Comparison of ENCODE assay signal across 15 mouse cellular contexts in genomic region chr1:132559045-132559444, GRCm38 (mm10). TPM values are rescaled to one million over a fixed set of nuclear protein-coding genes. Genes with fewer than 3 reads are reported as not detected.
DNase-seq lines count a peak whose midpoint lies in the region; ATAC-seq lines count a peak whose summit lies in the region.
"Had no signal": no experiment of that assay in that cellular context is flagged by ENCODE, and none has a peak within 500 bp of the region (broad histone marks: within the 10 kb centered on the region; RNA-seq: fewer than 3 reads in every experiment).

No protein-coding gene starts in this region.

- no peak overlapping the region for H3K9ac ChIP-seq in forebrain, embryonic 15.5 days (replicated peaks)
- H3K9ac ChIP-seq: heart, embryonic 15.5 days; lung, embryonic 14.5 days had no signal

- no peak for ATAC-seq in forebrain, embryonic 15.5 days (replicated peaks)
- no peak for ATAC-seq in megakaryocyte, adult 5-6 weeks (ENCODE audit: poor library complexity, severe bottlenecking)

- H3K27me3 ChIP-seq in forebrain, embryonic 15.5 days = no peaks in the 10 kb centered on the region

- H3K36me3 ChIP-seq in forebrain, embryonic 15.5 days = no peaks in the 10 kb centered on the region
- H3K36me3 ChIP-seq: heart, embryonic 15.5 days had no signal

- DNase-seq in cerebellum, adult 9-11 months = peak; percentile 29
- DNase-seq in cerebellum, adult 11-12 months = no peak
- DNase-seq in mesoderm, embryonic 11.5 days (ENCODE audit: low read depth, low spot score) = peak; percentile 58
- peak; percentile 65 for DNase-seq in retina, embryonic 14.5 days (ENCODE audit: low spot score)
- no peak for DNase-seq in adrenal gland, adult 8-10 months
- no peak for DNase-seq in layer of hippocampus, adult 9-10 months (ENCODE audit: low spot score)
- DNase-seq: adrenal gland, postnatal 10 days; gastrocnemius, postnatal 10 days; kidney, postnatal 4 days; lung, embryonic 14.5 days had no signal

- H3K4me1 ChIP-seq in forebrain, embryonic 15.5 days = peaks cover 55% of the 10 kb centered on the region

- no peak overlapping the region for H3K4me3 ChIP-seq in forebrain, embryonic 15.5 days
- H3K4me3 ChIP-seq: erythroblast, embryonic 14.5 days; heart, embryonic 15.5 days; megakaryocyte, embryonic 14.5 days had no signal

- peak overlapping the region; percentile 92 for H3K27ac ChIP-seq in forebrain, embryonic 15.5 days (replicated peaks)
- H3K27ac ChIP-seq: heart, embryonic 15.5 days had no signal

- 10% methylated on average over 6 of the region's 6 CpGs for WGBS in forebrain, embryonic 15.5 days

- no peaks in the 10 kb centered on the region for H3K9me3 ChIP-seq in forebrain, embryonic 15.5 days
- H3K9me3 ChIP-seq: heart, embryonic 15.5 days; megakaryocyte, embryonic 14.5 days had no signal

- no peak overlapping the region for H3K4me2 ChIP-seq in forebrain, embryonic 15.5 days (replicated peaks)
- H3K4me2 ChIP-seq: heart, embryonic 15.5 days; lung, embryonic 14.5 days had no signal

RNA-seq across cellular contexts. Expression of gene Cntn2, which starts 16.0 kb away (rescaled TPM):
- 117 and 137 TPM in 2 replicates for polyA plus RNA-seq in forebrain, embryonic 15.5 days (2015; fragmentation: Nextera tagmentation; extraction: Ambion mirVana)
- total RNA-seq in megakaryocyte, adult 5-6 weeks (2015) = not detected in 2 replicates
- not detected in 2 replicates for total RNA-seq in megakaryocyte, adult 5-6 weeks (2017)
- total RNA-seq in adrenal gland, adult 8-10 months (2022) = under 1 TPM; 0.10 to 0.34 (median 0.18) TPM

RNA-seq across cellular contexts. Expression of gene Tmem81, which starts 53.0 kb away (rescaled TPM):
- polyA plus RNA-seq in forebrain, embryonic 15.5 days (2015; fragmentation: Nextera tagmentation; extraction: Ambion mirVana) = 1.3 and 1.5 TPM in 2 replicates
- total RNA-seq in megakaryocyte, adult 5-6 weeks (2015) = 4.9 and 5.4 TPM in 2 replicates
- total RNA-seq in megakaryocyte, adult 5-6 weeks (2017) = 4.8 and 5.9 TPM in 2 replicates
- 1 to 10 TPM; 4.2 to 9.0 (median 7.1) TPM for total RNA-seq in adrenal gland, adult 8-10 months (2022)

Comparison
In these comparisons a context has a peak if more than half of its experiments do, and no peak if none do; other contexts are left out.
1. DNase-seq: peak in cerebellum, adult 9-11 months (single experiment), mesoderm, embryonic 11.5 days (single experiment) and retina, embryonic 14.5 days (single experiment); none in cerebellum, adult 11-12 months (single experiment), adrenal gland, adult 8-10 months (single experiment) and layer of hippocampus, adult 9-10 months (single experiment).